Mouse (Mus musculus) induced T-regulatory cell, adult 2 months (primary cell): Measurements from ENCODE around the gene Gfod2.

ENCODE experiments used
- DNase-seq: peaks from one replicate; pipeline ENCODE4 v3.0.0-alpha.2; 2012; ENCODE audit warnings: low read depth

Gfod2 gene

GRCm38 (mm10) chr8:105758277-105759108 lies at the start of gene Gfod2:
Gene Gfod2, minus strand, starts transcription at chr8:105758664.
- peak; percentile 97 for DNase-seq

- no peak for DNase-seq
Observed at GRCm38 (mm10) chr8:105807766-105808165, 49.3 kb upstream of the Gfod2 start.

GRCm38 (mm10) chr8:105805964-105806363 lies 47.5 kb upstream of the Gfod2 start:
- no peak for DNase-seq

- no peak for DNase-seq
Observed at GRCm38 (mm10) chr8:105805346-105805745, 46.9 kb upstream of the Gfod2 start.

GRCm38 (mm10) chr8:105804797-105805196 lies 46.3 kb upstream of the Gfod2 start:
- DNase-seq, result no peak

GRCm38 (mm10) chr8:105801153-105801904 lies 42.9 kb upstream of the Gfod2 start:
- DNase-seq, result no peak

- no peak for DNase-seq
Observed at GRCm38 (mm10) chr8:105799091-105799812, 40.8 kb upstream of the Gfod2 start.

GRCm38 (mm10) chr8:105798408-105798807 lies 39.9 kb upstream of the Gfod2 start:
- no peak for DNase-seq

GRCm38 (mm10) chr8:105795785-105796184 lies 37.3 kb upstream of the Gfod2 start:
- no peak for DNase-seq

- peak; percentile 36 for DNase-seq
Observed at GRCm38 (mm10) chr8:105794009-105794598, 35.6 kb upstream of the Gfod2 start.

GRCm38 (mm10) chr8:105793331-105793730 lies 34.9 kb upstream of the Gfod2 start:
- DNase-seq, result no peak

GRCm38 (mm10) chr8:105789626-105790025 lies 31.2 kb upstream of the Gfod2 start:
- DNase-seq, result no peak

- DNase-seq, result no peak
Observed at GRCm38 (mm10) chr8:105788927-105789326, 30.5 kb upstream of the Gfod2 start.

- peak; percentile 85 for DNase-seq
Observed at GRCm38 (mm10) chr8:105788241-105788640, 29.8 kb upstream of the Gfod2 start.

GRCm38 (mm10) chr8:105780298-105780697 lies 21.8 kb upstream of the Gfod2 start:
- DNase-seq, result no peak

- no peak for DNase-seq
Observed at GRCm38 (mm10) chr8:105777833-105778232, 19.4 kb upstream of the Gfod2 start.

- no peak for DNase-seq
Observed at GRCm38 (mm10) chr8:105774498-105774897, 16.0 kb upstream of the Gfod2 start.

- no peak for DNase-seq
Observed at GRCm38 (mm10) chr8:105773441-105773861, 15.0 kb upstream of the Gfod2 start.

- no peak for DNase-seq
Observed at GRCm38 (mm10) chr8:105771398-105772175, 13.1 kb upstream of the Gfod2 start.

GRCm38 (mm10) chr8:105770609-105771008 lies 12.1 kb upstream of the Gfod2 start:
- peak; percentile 65 for DNase-seq
